Mouse (Mus musculus): ENCODE measurements around the gene Pan2.

DNA sequence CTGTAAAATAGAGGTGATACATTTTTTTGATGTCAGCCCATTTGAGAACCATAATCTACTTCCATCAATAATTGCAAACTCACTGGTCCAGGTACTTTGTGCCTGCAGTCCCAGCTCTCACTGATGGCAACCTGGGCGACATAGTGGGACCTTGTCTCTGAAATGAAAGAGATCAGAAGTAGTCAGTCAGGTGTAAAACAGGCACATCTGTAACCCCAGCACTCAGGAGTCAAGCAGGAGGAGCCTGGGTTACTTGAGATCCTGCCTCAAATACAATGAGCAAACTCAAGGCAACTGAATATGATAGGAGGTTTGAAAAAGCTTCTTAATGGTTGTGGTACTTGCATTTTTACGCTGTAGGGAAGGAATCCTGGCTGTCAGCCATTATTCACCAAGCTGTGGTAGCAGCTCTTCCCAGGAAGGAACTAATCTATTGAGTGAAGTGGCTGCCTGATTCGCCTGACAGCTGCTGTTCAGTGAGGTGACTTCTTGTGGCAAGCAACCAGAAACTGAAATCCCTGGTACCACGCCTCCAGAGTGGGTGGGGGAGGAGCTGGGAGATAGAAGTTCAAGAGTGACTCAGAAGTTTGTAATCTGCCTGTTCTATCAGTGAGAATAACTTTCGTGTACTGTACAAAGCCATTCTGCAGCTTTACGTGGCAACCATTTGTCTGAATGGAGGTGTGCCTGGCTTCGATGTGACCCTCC is 41.6 kb downstream of the Pan2 start:
- TF ChIP-seq POLR2A (IDR thresholded peaks at IDR 0.05; ENCODE audit: borderline replicate concordance, extremely low read depth, insufficient read depth, insufficient read length, poor library complexity, severe bottlenecking) (no peak), CTCF (IDR thresholded peaks at IDR 0.05; ENCODE audit: borderline replicate concordance, extremely low read depth, insufficient read depth, insufficient read length) (no peak)

Measured in brain, embryonic 14.5 days (tissue).